Mouse (Mus musculus) small intestine, adult 2 months (tissue): Measurements from ENCODE around the gene Clec16a. TPM values are rescaled to one million over a fixed set of nuclear protein-coding genes. Genes with fewer than 3 reads are reported as not detected.

ENCODE experiments used
- H3K27ac ChIP-seq: fragments of 200-500 bp; 2 replicates; pipeline ENCODE4 v1.5.1; 2012; ENCODE audit warnings: low read depth, low read length, control low read depth, inconsistent platforms; ENCODE audit not compliant: insufficient read depth
- H3K27me3 ChIP-seq: fragments of 200-500 bp; 2 replicates; pipeline ENCODE4 v1.6.1; 2012; ENCODE audit warnings: mild to moderate bottlenecking, moderate library complexity, low read length, inconsistent platforms; ENCODE audit not compliant: control insufficient read depth, insufficient read depth
- H3K36me3 ChIP-seq: fragments of 200-500 bp; 2 replicates; pipeline ENCODE4 v1.6.1; 2012; ENCODE audit warnings: mild to moderate bottlenecking, low read length, control low read depth, inconsistent platforms; ENCODE audit not compliant: control insufficient read depth, insufficient read depth
- H3K4me1 ChIP-seq: fragments of 200-500 bp; 2 replicates; pipeline ENCODE4 v1.6.1; 2012; ENCODE audit warnings: low read length, inconsistent platforms, mixed read lengths; ENCODE audit not compliant: control insufficient read depth, insufficient read depth, insufficient read length
- H3K4me3 ChIP-seq: fragments of 200-500 bp; 2 replicates; pipeline ENCODE4 v1.5.1; 2012; ENCODE audit warnings: low read depth, mild to moderate bottlenecking, control low read depth, inconsistent platforms, low read length, moderate library complexity
- CTCF ChIP-seq: fragments of 200-500 bp; IDR thresholded peaks from 2 replicates; pipeline ENCODE4 v1.5.1; 2012; ENCODE audit warnings: low read depth, mild to moderate bottlenecking, control low read depth, inconsistent platforms, low read length, moderate library complexity, mixed read lengths; ENCODE audit not compliant: insufficient replicate concordance, insufficient read length; ENCODE audit errors: extremely low read depth
- POLR2A ChIP-seq: fragments of 200-500 bp; IDR thresholded peaks from 2 replicates; pipeline ENCODE4 v1.6.1; 2012; ENCODE audit warnings: low read depth, mild to moderate bottlenecking, control low read depth, inconsistent platforms, low read length, moderate library complexity
- WGBS: fragments of 180-500 bp; shearing (Covaris S2); methylation state at CpG from one replicate; pipeline ENCODE4 v1.1.7; 2018; 5-methylcytosine and 5-hydroxymethylcytosine counted together
- polyA plus RNA-seq: library from polyadenylated mRNA; depleted of rRNA; stranded (reverse); fragments of >200 nt; gene quantifications from 2 replicates; pipeline ENCODE4 v1.2.3, GENCODE M21; 2012

Clec16a gene
- polyA plus RNA-seq, 1 experiment: 14.3 TPM

GRCm38 (mm10) chr16:10546865-10547264 is 1.7 kb downstream of the Clec16a start:
- 27% methylated on average over 3 of the region's 3 CpGs for WGBS
- TF ChIP-seq CTCF: no peak
- TF ChIP-seq POLR2A: no peak
- H3K27ac ChIP-seq: no peak overlapping the region
- no peaks in the 10 kb centered on the region for H3K27me3 ChIP-seq
- H3K4me1 ChIP-seq: peaks cover 4% of the 10 kb centered on the region; the same call in 1 of the 2 replicates
- H3K36me3 ChIP-seq: no peaks in the 10 kb centered on the region
- no peak overlapping the region for H3K4me3 ChIP-seq

- WGBS: 66% methylated on average over 3 of the region's 3 CpGs
- no peaks in the 10 kb centered on the region for H3K27me3 ChIP-seq
- H3K27ac ChIP-seq: no peak overlapping the region
- TF ChIP-seq CTCF: no peak
- TF ChIP-seq POLR2A: no peak
- H3K4me1 ChIP-seq: no peaks in the 10 kb centered on the region; the same call in 1 of the 2 replicates
- no peaks in the 10 kb centered on the region for H3K36me3 ChIP-seq
- H3K4me3 ChIP-seq: no peak overlapping the region
Observed at GRCm38 (mm10) chr16:10548938-10549337, 3.8 kb downstream of the Clec16a start.

GRCm38 (mm10) chr16:10549600-10549999 is 4.5 kb downstream of the Clec16a start:
- WGBS: 82% methylated on average over 2 of the region's 2 CpGs
- Histone ChIP-seq H3K4me1 (no peaks in the 10 kb centered on the region; the same call in 1 of the 2 replicates), H3K4me3 (no peak overlapping the region), H3K27ac (no peak overlapping the region), H3K36me3 (no peaks in the 10 kb centered on the region), H3K27me3 (no peaks in the 10 kb centered on the region)
- no peak for TF ChIP-seq POLR2A
- no peak for TF ChIP-seq CTCF

- H3K27ac ChIP-seq: no peak overlapping the region
- WGBS: 60% methylated on average over 4 of the region's 4 CpGs
- H3K27me3 ChIP-seq: no peaks in the 10 kb centered on the region
- TF ChIP-seq CTCF: no peak
- TF ChIP-seq POLR2A: no peak
- H3K36me3 ChIP-seq: no peaks in the 10 kb centered on the region
- no peaks in the 10 kb centered on the region for H3K4me1 ChIP-seq
- H3K4me3 ChIP-seq: no peak overlapping the region
Observed at GRCm38 (mm10) chr16:10551592-10551991, 6.5 kb downstream of the Clec16a start.

- no peak for TF ChIP-seq POLR2A
- TF ChIP-seq CTCF: no peak
- Histone ChIP-seq H3K36me3 (no peaks in the 10 kb centered on the region), H3K4me3 (no peak overlapping the region), H3K4me1 (peaks cover 7% of the 10 kb centered on the region; the same call in 1 of the 2 replicates), H3K27me3 (no peaks in the 10 kb centered on the region), H3K27ac (no peak overlapping the region)
- 61% methylated on average over 2 of the region's 2 CpGs for WGBS
Observed at GRCm38 (mm10) chr16:10553858-10554257, 8.7 kb downstream of the Clec16a start.

- Histone ChIP-seq H3K4me1 (peaks cover 12% of the 10 kb centered on the region; the same call in 1 of the 2 replicates), H3K27me3 (no peaks in the 10 kb centered on the region), H3K36me3 (peaks cover 21% of the 10 kb centered on the region), H3K4me3 (no peak overlapping the region), H3K27ac (no peak overlapping the region)
- TF ChIP-seq POLR2A: no peak
- TF ChIP-seq CTCF: no peak
- 49% methylated on average over 8 of the region's 8 CpGs for WGBS
Observed at GRCm38 (mm10) chr16:10559991-10560390, 14.9 kb downstream of the Clec16a start.

GRCm38 (mm10) chr16:10565278-10565885 is 20.2 kb downstream of the Clec16a start:
- no peaks in the 10 kb centered on the region for H3K27me3 ChIP-seq
- no peak for TF ChIP-seq POLR2A
- TF ChIP-seq CTCF: peak; percentile 97
- 47% methylated on average over 4 of the region's 4 CpGs for WGBS
- no peaks in the 10 kb centered on the region for H3K4me1 ChIP-seq
- H3K4me3 ChIP-seq: no peak overlapping the region
- no peak overlapping the region for H3K27ac ChIP-seq
- peaks cover 30% of the 10 kb centered on the region for H3K36me3 ChIP-seq
